Comparison of ENCODE assay signal across 9 mouse cellular contexts in genomic region chr3:97634288-97634761, GRCm38 (mm10). TPM values are rescaled to one million over a fixed set of nuclear protein-coding genes. Genes with fewer than 3 reads are reported as not detected.
DNase-seq lines count a peak whose midpoint lies in the region; ATAC-seq and TF ChIP-seq lines count a peak whose summit lies in the region.
"Had no signal": no experiment of that assay in that cellular context is flagged by ENCODE, and none has a peak within 500 bp of the region (broad histone marks: within the 10 kb centered on the region; RNA-seq: fewer than 3 reads in every experiment).

No protein-coding gene starts in this region.

- no peak overlapping the region for H3K9ac ChIP-seq in midbrain, embryonic 14.5 days (replicated peaks; ENCODE audit: low read length)
- H3K9ac ChIP-seq in midbrain, embryonic 13.5 days (replicated peaks), result no peak overlapping the region
- H3K9ac ChIP-seq in forebrain, postnatal 0 days, result no peak overlapping the region

- H3K27me3 ChIP-seq in midbrain, embryonic 14.5 days (ENCODE audit: control insufficient read depth, insufficient read depth, low read length), result no peaks in the 10 kb centered on the region
- H3K27me3 ChIP-seq in midbrain, embryonic 13.5 days, result no peaks in the 10 kb centered on the region
- H3K27me3 ChIP-seq in small intestine, adult 2 months (ENCODE audit: control insufficient read depth, insufficient read depth, low read length), result no peaks in the 10 kb centered on the region
- H3K27me3 ChIP-seq in forebrain, postnatal 0 days (ENCODE audit: insufficient read depth, low read length), result no peaks in the 10 kb centered on the region

- TF ChIP-seq POLR2A in small intestine, adult 2 months (IDR thresholded peaks at IDR 0.05; ENCODE audit: low read depth, low read length), result no peak

- H3K4me2 ChIP-seq in midbrain, embryonic 14.5 days (ENCODE audit: low read length), result no peak overlapping the region
- H3K4me2 ChIP-seq in midbrain, embryonic 13.5 days (replicated peaks), result no peak overlapping the region
- no peak overlapping the region for H3K4me2 ChIP-seq in forebrain, postnatal 0 days (ENCODE audit: low read depth)

- H3K4me1 ChIP-seq in midbrain, embryonic 14.5 days (ENCODE audit: control insufficient read depth, insufficient read depth, low read length), result no peaks in the 10 kb centered on the region
- H3K4me1 ChIP-seq in midbrain, embryonic 13.5 days (replicated peaks), result no peaks in the 10 kb centered on the region
- peaks cover 3% of the 10 kb centered on the region; the same call in 1 of the 2 replicates for H3K4me1 ChIP-seq in brown adipose tissue, adult 24 weeks (ENCODE audit: control insufficient read depth, insufficient read depth, insufficient read length, low read length)
- peaks cover 11% of the 10 kb centered on the region; the same call in 1 of the 2 replicates for H3K4me1 ChIP-seq in small intestine, adult 2 months (ENCODE audit: control insufficient read depth, insufficient read depth, insufficient read length, low read length)
- H3K4me1 ChIP-seq in forebrain, postnatal 0 days (ENCODE audit: insufficient read depth), result no peaks in the 10 kb centered on the region

- intact Hi-C loops in heart, postnatal 25 days (cut with DNase I), result no loop called here

- 83% methylated on average over 3 of the region's 3 CpGs for WGBS in midbrain, embryonic 14.5 days
- WGBS in midbrain, embryonic 13.5 days, result 82% methylated on average over 3 of the region's 3 CpGs
- 14% methylated on average over 3 of the region's 3 CpGs for WGBS in small intestine, adult 2 months
- 76% methylated on average over 3 of the region's 3 CpGs for WGBS in forebrain, postnatal 0 days

- H3K27ac ChIP-seq in midbrain, embryonic 14.5 days (replicated peaks; ENCODE audit: low read depth, low read length), result no peak overlapping the region
- H3K27ac ChIP-seq in midbrain, embryonic 13.5 days, result no peak overlapping the region
- H3K27ac ChIP-seq in brown adipose tissue, adult 24 weeks (replicated peaks; ENCODE audit: low read depth, low read length), result peak overlapping the region; percentile 47; the same call in 1 of the 2 replicates
- peak overlapping the region; percentile 88 for H3K27ac ChIP-seq in small intestine, adult 2 months (ENCODE audit: insufficient read depth, low read depth, low read length)
- H3K27ac ChIP-seq in forebrain, postnatal 0 days (ENCODE audit: low read depth, low read length), result no peak overlapping the region

- no peak for ATAC-seq in midbrain, embryonic 14.5 days (ENCODE audit: low FRiP score, low TSS enrichment)
- ATAC-seq in midbrain, embryonic 13.5 days, result no peak
- no peak for ATAC-seq in forebrain, postnatal 0 days

- DNase-seq in midbrain, embryonic 14.5 days, result peak; percentile 12
- peak; percentile 33 for DNase-seq in heart, postnatal 25 days (ENCODE audit: low spot score)
- no peak for DNase-seq in spleen, adult 18-20 months
- no peak for DNase-seq in left cerebral cortex, adult 8-10 months (ENCODE audit: low spot score in 2 of 2)
- no peak for DNase-seq in forebrain, postnatal 0 days

- H3K4me3 ChIP-seq in midbrain, embryonic 14.5 days (replicated peaks; ENCODE audit: low read depth, low read length), result no peak overlapping the region
- no peak overlapping the region for H3K4me3 ChIP-seq in midbrain, embryonic 13.5 days (replicated peaks)
- H3K4me3 ChIP-seq in brown adipose tissue, adult 24 weeks (ENCODE audit: insufficient read depth, low read depth, low read length), result no peak overlapping the region
- H3K4me3 ChIP-seq in small intestine, adult 2 months (ENCODE audit: low read depth, low read length), result no peak overlapping the region
- no peak overlapping the region for H3K4me3 ChIP-seq in forebrain, postnatal 0 days (ENCODE audit: low read depth, low read length)

- TF ChIP-seq CTCF in small intestine, adult 2 months (IDR thresholded peaks at IDR 0.05; ENCODE audit: extremely low read depth, insufficient read length, insufficient replicate concordance, low read depth, low read length), result peak; percentile 48; the same call in 1 of the 2 replicates
- no peak for TF ChIP-seq CTCF in forebrain, postnatal 0 days (IDR thresholded peaks at IDR 0.05; ENCODE audit: low read depth)

- no peaks in the 10 kb centered on the region for H3K36me3 ChIP-seq in midbrain, embryonic 14.5 days (ENCODE audit: control insufficient read depth, insufficient read depth, low read length)
- no peaks in the 10 kb centered on the region for H3K36me3 ChIP-seq in midbrain, embryonic 13.5 days
- peaks cover 28% of the 10 kb centered on the region for H3K36me3 ChIP-seq in small intestine, adult 2 months (ENCODE audit: control insufficient read depth, insufficient read depth, low read length)
- no peaks in the 10 kb centered on the region for H3K36me3 ChIP-seq in forebrain, postnatal 0 days (ENCODE audit: insufficient read depth)

- H3K9me3 ChIP-seq in midbrain, embryonic 14.5 days (ENCODE audit: control insufficient read depth, low read length), result no peaks in the 10 kb centered on the region
- no peaks in the 10 kb centered on the region for H3K9me3 ChIP-seq in midbrain, embryonic 13.5 days
- H3K9me3 ChIP-seq in forebrain, postnatal 0 days (ENCODE audit: low read length), result no peaks in the 10 kb centered on the region

RNA-seq across cellular contexts. Expression of gene Fmo5, which starts 5.7 kb away (rescaled TPM):
- 0.53 TPM in 1 of 2 replicates, not detected in the other for polyA plus RNA-seq in midbrain, embryonic 14.5 days (2014; fragmentation: Nextera tagmentation; extraction: Ambion mirVana)
- 0.66 and 0.71 TPM in 2 replicates for polyA plus RNA-seq in midbrain, embryonic 13.5 days (2015; fragmentation: Nextera tagmentation; extraction: Ambion mirVana)
- polyA plus RNA-seq in brown adipose tissue, adult 24 weeks (2012; ENCODE audit: insufficient read depth, insufficient read length, missing spikeins), result 10.9 and 19.2 TPM in 2 replicates
- 10 to 100 TPM; 10.1 to 11.8 TPM for total RNA-seq in heart, postnatal 25 days (2021)
- 11.3 and 84.1 TPM in 2 replicates for polyA plus RNA-seq in small intestine, adult 2 months (2012; rRNA removed)
- 1 to 10 TPM; 4.2 to 4.8 (median 4.3) TPM for total RNA-seq in left cerebral cortex, adult 8-10 months (2022)
- total RNA-seq in forebrain, postnatal 0 days (2014; rRNA removed), result 0.54 and 0.76 TPM in 2 replicates
- 0.97 and 1.2 TPM in 2 replicates for polyA plus RNA-seq in forebrain, postnatal 0 days (2015; fragmentation: Nextera tagmentation; extraction: Ambion mirVana)

RNA-seq across cellular contexts. Expression of gene Prkab2, which starts 23.7 kb away (rescaled TPM):
- 8.9 TPM in 2 replicates for polyA plus RNA-seq in midbrain, embryonic 14.5 days (2014; fragmentation: Nextera tagmentation; extraction: Ambion mirVana)
- 7.3 and 7.5 TPM in 2 replicates for polyA plus RNA-seq in midbrain, embryonic 13.5 days (2015; fragmentation: Nextera tagmentation; extraction: Ambion mirVana)
- polyA plus RNA-seq in brown adipose tissue, adult 24 weeks (2012; ENCODE audit: insufficient read depth, insufficient read length, missing spikeins), result 4.3 and 9.1 TPM in 2 replicates
- 10 to 100 TPM; 20.5 to 22.1 TPM for total RNA-seq in heart, postnatal 25 days (2021)
- polyA plus RNA-seq in small intestine, adult 2 months (2012; rRNA removed), result 0.90 and 1.2 TPM in 2 replicates
- total RNA-seq in left cerebral cortex, adult 8-10 months (2022), result 10 to 100 TPM; 27.4 to 28.4 (median 27.6) TPM
- total RNA-seq in forebrain, postnatal 0 days (2014; rRNA removed), result 24.5 and 24.9 TPM in 2 replicates
- polyA plus RNA-seq in forebrain, postnatal 0 days (2015; fragmentation: Nextera tagmentation; extraction: Ambion mirVana), result 12.7 and 18.1 TPM in 2 replicates

RNA-seq across cellular contexts. Expression of gene Chd1l, which starts 24.3 kb away (rescaled TPM):
- 3.1 and 6.4 TPM in 2 replicates for polyA plus RNA-seq in midbrain, embryonic 14.5 days (2014; fragmentation: Nextera tagmentation; extraction: Ambion mirVana)
- 7.2 and 8.2 TPM in 2 replicates for polyA plus RNA-seq in midbrain, embryonic 13.5 days (2015; fragmentation: Nextera tagmentation; extraction: Ambion mirVana)
- 7.8 and 8.6 TPM in 2 replicates for polyA plus RNA-seq in brown adipose tissue, adult 24 weeks (2012; ENCODE audit: insufficient read depth, insufficient read length, missing spikeins)
- total RNA-seq in heart, postnatal 25 days (2021), result 10 to 100 TPM; 10.2 to 10.5 TPM
- 1.5 and 2.3 TPM in 2 replicates for polyA plus RNA-seq in small intestine, adult 2 months (2012; rRNA removed)
- 10 to 100 TPM in 1 of 4 experiments, 1 to 10 TPM in 3; 7.8 to 10.5 (median 8.6) TPM for total RNA-seq in left cerebral cortex, adult 8-10 months (2022)
- 6.2 and 6.9 TPM in 2 replicates for total RNA-seq in forebrain, postnatal 0 days (2014; rRNA removed)
- polyA plus RNA-seq in forebrain, postnatal 0 days (2015; fragmentation: Nextera tagmentation; extraction: Ambion mirVana), result 5.7 and 7.6 TPM in 2 replicates

RNA-seq across cellular contexts. Expression of gene Gm17651, which starts 40.2 kb away (rescaled TPM):
- not detected in 2 replicates for polyA plus RNA-seq in midbrain, embryonic 14.5 days (2014; fragmentation: Nextera tagmentation; extraction: Ambion mirVana)
- not detected in 2 replicates for polyA plus RNA-seq in midbrain, embryonic 13.5 days (2015; fragmentation: Nextera tagmentation; extraction: Ambion mirVana)
- polyA plus RNA-seq in brown adipose tissue, adult 24 weeks (2012; ENCODE audit: insufficient read depth, insufficient read length, missing spikeins), result not detected in 2 replicates
- not detected for total RNA-seq in heart, postnatal 25 days (2021)
- not detected in 2 replicates for polyA plus RNA-seq in small intestine, adult 2 months (2012; rRNA removed)
- total RNA-seq in left cerebral cortex, adult 8-10 months (2022), result not detected
- not detected in 2 replicates for total RNA-seq in forebrain, postnatal 0 days (2014; rRNA removed)
- polyA plus RNA-seq in forebrain, postnatal 0 days (2015; fragmentation: Nextera tagmentation; extraction: Ambion mirVana), result not detected in 2 replicates
- polyA plus RNA-seq: kidney, embryonic 16.5 days had no signal

Comparison
In these comparisons a context has a peak if more than half of its experiments do, and no peak if none do; other contexts are left out.
1. DNase-seq: peak in midbrain, embryonic 14.5 days (single experiment) and heart, postnatal 25 days (single experiment); none in spleen, adult 18-20 months (0 of 2), left cerebral cortex, adult 8-10 months (0 of 2) and forebrain, postnatal 0 days (single experiment).
2. H3K27ac ChIP-seq: peak in brown adipose tissue, adult 24 weeks (single experiment) and small intestine, adult 2 months (single experiment); none in midbrain, embryonic 14.5 days (single experiment), midbrain, embryonic 13.5 days (single experiment) and forebrain, postnatal 0 days (single experiment).